Mouse (Mus musculus) lung, postnatal 36 days (tissue): ENCODE measurements around the gene Gnpnat1.
"Not testable (repeated sequence)": the region's sequence is repeated elsewhere in the genome, so short reads cannot be mapped to it uniquely, and the experiment has no call there.

Source experiments
- DNase-seq: peaks from one replicate; pipeline ENCODE4 v3.0.0; 2022; ENCODE audit warnings: mixed read lengths

Gnpnat1 gene

GRCm38 (mm10) chr14:45404813-45405212, at the start of gene Gnpnat1:
Gene Gnpnat1 (minus strand): TSS chr14:45404913.
- DNase-seq = not testable (repeated sequence)

GRCm38 (mm10) chr14:45453538-45454233, 49.0 kb upstream of the Gnpnat1 start:
- peak; percentile 69 for DNase-seq

GRCm38 (mm10) chr14:45452861-45453512, 48.3 kb upstream of the Gnpnat1 start:
- peak; percentile 51 for DNase-seq

- peak; percentile 54 for DNase-seq
These were observed 47.4 kb upstream of the Gnpnat1 start for GRCm38 (mm10) chr14:45452148-45452547.

- no peak for DNase-seq
These were observed 46.4 kb upstream of the Gnpnat1 start for GRCm38 (mm10) chr14:45451090-45451489.

GRCm38 (mm10) chr14:45446777-45447176, 42.1 kb upstream of the Gnpnat1 start:
- DNase-seq = no peak

GRCm38 (mm10) chr14:45445445-45445844, 40.7 kb upstream of the Gnpnat1 start:
- DNase-seq = peak; percentile 44

GRCm38 (mm10) chr14:45444870-45445269, 40.2 kb upstream of the Gnpnat1 start:
- no peak for DNase-seq

GRCm38 (mm10) chr14:45442781-45443560, 38.3 kb upstream of the Gnpnat1 start:
- DNase-seq = no peak

GRCm38 (mm10) chr14:45441291-45441690, 36.6 kb upstream of the Gnpnat1 start:
- DNase-seq = no peak

- no peak for DNase-seq
These were observed 34.7 kb upstream of the Gnpnat1 start for GRCm38 (mm10) chr14:45439387-45439786.

GRCm38 (mm10) chr14:45438931-45439275, 34.2 kb upstream of the Gnpnat1 start:
- no peak for DNase-seq

GRCm38 (mm10) chr14:45438250-45438930, 33.7 kb upstream of the Gnpnat1 start:
- no peak for DNase-seq

- peak; percentile 30 for DNase-seq
These were observed 29.5 kb upstream of the Gnpnat1 start for GRCm38 (mm10) chr14:45434220-45434619.

GRCm38 (mm10) chr14:45432003-45432402, 27.3 kb upstream of the Gnpnat1 start:
- no peak for DNase-seq

- DNase-seq = no peak
These were observed 25.5 kb upstream of the Gnpnat1 start for GRCm38 (mm10) chr14:45430066-45430842.

GRCm38 (mm10) chr14:45423220-45423619, 18.5 kb upstream of the Gnpnat1 start:
- DNase-seq = peak; percentile 81

- peak; percentile 7 for DNase-seq
These were observed 17.7 kb upstream of the Gnpnat1 start for GRCm38 (mm10) chr14:45422371-45422770.

GRCm38 (mm10) chr14:45419323-45419722, 14.6 kb upstream of the Gnpnat1 start:
- no peak for DNase-seq

- no peak for DNase-seq
These were observed 13.8 kb upstream of the Gnpnat1 start for GRCm38 (mm10) chr14:45418553-45418952.

GRCm38 (mm10) chr14:45416265-45416664, 11.6 kb upstream of the Gnpnat1 start:
- no peak for DNase-seq

GRCm38 (mm10) chr14:45403651-45404050, 1.1 kb downstream of the Gnpnat1 start:
- no peak for DNase-seq
